Mouse (Mus musculus) E14TG2a.4 (cell line): ENCODE measurements around the gene Camk2d.

Experiments
- CTCF ChIP-seq: conservative IDR thresholded peaks from 2 replicates; pipeline ENCODE4 v1.5.1; 2014; ENCODE audit warnings: low read length
- NANOG ChIP-seq: IDR thresholded peaks from 2 replicates; pipeline ENCODE4 v1.6.1; 2014; ENCODE audit warnings: borderline replicate concordance, low read length, mixed read lengths

DNA sequence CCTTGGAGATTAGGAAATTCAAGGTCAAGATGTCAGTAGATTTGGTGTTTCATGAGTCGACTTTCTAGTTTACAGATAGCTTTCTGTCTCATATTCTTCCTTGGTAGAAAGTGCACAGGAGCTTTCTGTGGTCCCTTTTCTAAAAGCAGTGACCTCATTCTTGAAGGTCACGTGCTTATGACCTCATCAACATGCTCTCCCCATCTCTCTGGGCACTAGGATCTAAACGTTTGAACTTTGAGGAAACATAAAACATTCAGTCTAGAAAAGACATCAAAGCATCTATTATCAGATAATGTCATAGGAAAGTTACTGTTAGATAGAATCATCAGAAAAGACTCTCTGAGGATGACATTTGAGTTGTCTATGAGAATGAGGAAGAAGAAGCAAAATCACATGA lies 32.3 kb downstream of the Camk2d start:
- TF ChIP-seq CTCF (no peak), NANOG (no peak)
